Mouse (Mus musculus): Measurements from ENCODE around the gene Kdsr. TPM values are rescaled to one million over a fixed set of nuclear protein-coding genes. Genes with fewer than 3 reads are reported as not detected.
A peak's percentile ranks its signal among the peaks of the same experiment; 100 is the strongest.

The Kdsr gene
- polyA plus RNA-seq, 2 experiments: 1.3 to 4.0 TPM

DNA sequence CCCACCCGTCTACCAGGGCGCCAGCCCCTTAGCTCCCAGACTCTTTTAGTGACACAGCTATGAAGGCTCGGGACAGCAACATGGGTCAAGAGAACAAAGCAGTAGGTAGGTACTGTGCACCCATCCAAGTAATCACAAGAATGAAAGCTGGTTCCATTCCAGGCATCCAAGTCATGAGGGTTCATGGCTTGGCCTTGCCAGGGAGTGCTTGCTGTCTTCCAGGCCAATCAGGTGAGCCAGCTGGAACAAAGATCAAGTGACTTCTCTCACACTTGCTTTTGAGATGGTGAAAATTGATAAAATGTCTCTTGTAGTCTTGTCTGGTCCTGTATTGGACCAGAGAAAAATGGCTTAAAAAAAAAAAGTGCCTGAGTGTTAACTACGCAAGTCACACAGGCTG, 18.8 kb downstream of the Kdsr start:
- DNase-seq (ENCODE audit: low read depth in 3 of 3, low spot score in 3 of 3): no peak
- Histone ChIP-seq H3K9me3 (ENCODE audit: control insufficient read depth, low read length) (no peaks in the 10 kb centered on the region), H3K4me1 (replicated peaks; ENCODE audit: control insufficient read depth in 2 of 2, insufficient read depth in 2 of 2, low read length in 1 of 2) (no peaks in the 10 kb centered on the region), H3K36me3 (replicated peaks; ENCODE audit: control insufficient read depth, insufficient read depth, low read depth) (no peaks in the 10 kb centered on the region), H3K27me3 (ENCODE audit: control insufficient read depth, insufficient read depth, low read length) (no peaks in the 10 kb centered on the region), H3K4me3 (ENCODE audit: insufficient read depth in 1 of 2, low read depth in 2 of 2, low read length in 2 of 2) (no peak overlapping the region), H3K4me2 (ENCODE audit: low read depth) (no peak overlapping the region), H3K27ac (no peak overlapping the region), H3K9ac (replicated peaks) (no peak overlapping the region)
- TF ChIP-seq EP300 (IDR thresholded peaks at IDR 0.05; ENCODE audit: low read depth) (no peak), CTCF (IDR thresholded peaks at IDR 0.05; ENCODE audit: low read depth) (no peak)
- 83% methylated on average over 4 of the region's 4 CpGs for WGBS (ENCODE audit: insufficient replicate concordance)
- ATAC-seq (ENCODE audit: insufficient read depth): no peak

DNA sequence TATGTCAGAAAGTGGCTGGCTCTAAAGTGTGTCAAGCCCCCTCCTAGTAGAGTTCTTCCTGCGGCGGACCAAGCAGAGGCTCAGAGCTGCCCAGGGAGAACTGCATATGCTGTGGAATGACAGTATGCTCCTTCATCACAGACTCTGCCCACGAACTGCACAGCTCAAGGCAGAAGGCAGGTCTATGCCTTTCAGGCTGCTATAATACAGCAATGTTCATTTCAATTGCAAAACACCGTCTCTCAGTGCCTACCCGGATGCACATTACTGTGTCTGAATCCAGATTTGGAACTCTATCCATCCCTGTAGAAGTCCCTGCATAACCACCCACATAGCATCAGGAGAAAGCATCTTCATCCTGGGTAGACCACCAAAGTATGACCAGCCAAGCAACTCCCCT, 19.7 kb downstream of the Kdsr start:
- ATAC-seq (ENCODE audit: insufficient read depth) (no peak), DNase-seq (ENCODE audit: low read depth in 3 of 3, low spot score in 3 of 3) (no peak)
- Histone ChIP-seq H3K4me2 (ENCODE audit: low read depth) (no peak overlapping the region), H3K4me1 (replicated peaks; ENCODE audit: control insufficient read depth in 2 of 2, insufficient read depth in 2 of 2, low read length in 1 of 2) (no peaks in the 10 kb centered on the region), H3K27me3 (ENCODE audit: control insufficient read depth, insufficient read depth, low read length) (no peaks in the 10 kb centered on the region), H3K9ac (replicated peaks) (no peak overlapping the region), H3K4me3 (ENCODE audit: insufficient read depth in 1 of 2, low read depth in 2 of 2, low read length in 2 of 2) (no peak overlapping the region), H3K27ac (no peak overlapping the region), H3K9me3 (ENCODE audit: control insufficient read depth, low read length) (no peaks in the 10 kb centered on the region), H3K36me3 (replicated peaks; ENCODE audit: control insufficient read depth, insufficient read depth, low read depth) (no peaks in the 10 kb centered on the region)
- 74% methylated on average over 5 of the region's 5 CpGs for WGBS (ENCODE audit: insufficient replicate concordance)
- no peak for TF ChIP-seq CTCF (IDR thresholded peaks at IDR 0.05; ENCODE audit: low read depth)
- no peak for TF ChIP-seq EP300 (IDR thresholded peaks at IDR 0.05; ENCODE audit: low read depth)

DNA sequence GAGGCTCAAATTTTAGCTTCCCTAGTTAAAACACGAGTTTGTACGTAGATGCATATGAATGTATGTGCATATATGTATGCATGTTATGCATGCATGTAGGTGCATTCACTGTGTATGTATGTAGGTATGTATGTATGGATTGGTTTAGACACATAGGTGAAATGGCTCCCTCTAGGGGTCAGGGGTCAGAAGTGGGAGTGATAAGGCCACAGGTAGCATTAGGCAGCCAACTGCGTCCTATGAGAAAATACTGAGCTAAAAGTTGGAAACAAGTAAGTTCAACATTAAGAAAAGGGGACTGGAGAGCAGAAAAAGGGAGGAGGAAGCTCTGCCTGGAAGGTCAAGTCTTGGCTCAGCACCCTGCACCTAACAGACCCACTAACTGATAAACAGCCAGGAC, 21.4 kb downstream of the Kdsr start:
- Histone ChIP-seq H3K9me3 (ENCODE audit: control insufficient read depth, low read length) (no peaks in the 10 kb centered on the region), H3K9ac (replicated peaks) (no peak overlapping the region), H3K27me3 (ENCODE audit: control insufficient read depth, insufficient read depth, low read length) (no peaks in the 10 kb centered on the region), H3K4me2 (ENCODE audit: low read depth) (no peak overlapping the region), H3K4me1 (replicated peaks; ENCODE audit: control insufficient read depth in 2 of 2, insufficient read depth in 2 of 2, low read length in 1 of 2) (no peaks in the 10 kb centered on the region), H3K36me3 (replicated peaks; ENCODE audit: control insufficient read depth, insufficient read depth, low read depth) (no peaks in the 10 kb centered on the region), H3K4me3 (ENCODE audit: insufficient read depth in 1 of 2, low read depth in 2 of 2, low read length in 2 of 2) (no peak overlapping the region), H3K27ac (no peak overlapping the region)
- WGBS (ENCODE audit: insufficient replicate concordance): 76% methylated on average over 3 of the region's 3 CpGs
- TF ChIP-seq EP300 (IDR thresholded peaks at IDR 0.05; ENCODE audit: low read depth) (no peak), CTCF (IDR thresholded peaks at IDR 0.05; ENCODE audit: low read depth) (peak; percentile 67)
- DNase-seq (ENCODE audit: low read depth in 3 of 3, low spot score in 3 of 3) (no peak), ATAC-seq (ENCODE audit: insufficient read depth) (no peak)

DNA sequence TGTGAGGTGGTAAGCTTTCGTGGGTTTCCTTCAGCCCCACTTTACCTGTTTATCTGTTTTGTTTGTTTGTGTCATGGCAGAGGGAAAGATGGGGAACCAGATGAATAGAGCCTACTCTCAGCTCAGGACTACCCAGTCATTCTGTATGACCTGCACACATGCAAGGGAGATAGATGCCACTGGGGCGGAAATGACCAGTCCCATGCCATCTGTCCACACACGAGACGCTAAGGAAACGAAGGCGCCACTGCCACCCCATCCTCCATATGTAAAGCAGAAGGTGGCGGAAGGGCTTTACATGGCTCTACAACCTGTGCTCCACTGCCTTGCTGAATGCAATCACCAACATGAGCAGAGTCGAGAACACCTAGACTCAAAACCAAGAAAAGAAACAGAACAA, 23.3 kb downstream of the Kdsr start:
- Histone ChIP-seq H3K36me3 (replicated peaks; ENCODE audit: control insufficient read depth, insufficient read depth, low read depth) (no peaks in the 10 kb centered on the region), H3K27ac (no peak overlapping the region), H3K9me3 (ENCODE audit: control insufficient read depth, low read length) (no peaks in the 10 kb centered on the region), H3K4me2 (ENCODE audit: low read depth) (no peak overlapping the region), H3K27me3 (ENCODE audit: control insufficient read depth, insufficient read depth, low read length) (no peaks in the 10 kb centered on the region), H3K9ac (replicated peaks) (no peak overlapping the region), H3K4me1 (replicated peaks; ENCODE audit: control insufficient read depth in 2 of 2, insufficient read depth in 2 of 2, low read length in 1 of 2) (no peaks in the 10 kb centered on the region), H3K4me3 (ENCODE audit: insufficient read depth in 1 of 2, low read depth in 2 of 2, low read length in 2 of 2) (no peak overlapping the region)
- ATAC-seq (ENCODE audit: insufficient read depth): no peak
- no peak for TF ChIP-seq CTCF (IDR thresholded peaks at IDR 0.05; ENCODE audit: low read depth)
- TF ChIP-seq EP300 (IDR thresholded peaks at IDR 0.05; ENCODE audit: low read depth): no peak
- WGBS (ENCODE audit: insufficient replicate concordance): 83% methylated on average over 8 of the region's 8 CpGs
- no peak for DNase-seq (ENCODE audit: low read depth in 3 of 3, low spot score in 3 of 3)

DNA sequence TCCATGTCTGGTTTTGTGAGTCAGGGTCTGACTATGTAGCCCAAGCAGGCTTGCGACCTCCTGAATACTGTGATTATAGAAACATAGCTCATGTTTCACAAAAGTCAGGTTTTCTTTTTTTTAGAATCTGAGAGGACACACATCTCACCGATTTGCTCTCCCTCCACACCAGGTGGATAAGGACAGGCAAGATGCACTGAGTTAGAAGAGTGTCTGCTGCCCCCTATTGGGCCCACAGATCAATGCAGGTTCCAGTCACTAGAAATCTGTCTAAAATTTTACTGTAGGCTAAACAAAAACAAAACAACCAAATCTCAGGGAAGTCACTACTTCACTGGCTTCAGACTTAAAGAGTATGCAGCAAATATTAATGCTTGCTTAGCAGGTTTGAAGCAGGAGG, 23.9 kb downstream of the Kdsr start:
- TF ChIP-seq EP300 (IDR thresholded peaks at IDR 0.05; ENCODE audit: low read depth) (no peak), CTCF (IDR thresholded peaks at IDR 0.05; ENCODE audit: low read depth) (peak; percentile 66)
- no peak overlapping the region for H3K4me3 ChIP-seq (ENCODE audit: insufficient read depth in 1 of 2, low read depth in 2 of 2, low read length in 2 of 2)
- no peak overlapping the region for H3K27ac ChIP-seq
- no peaks in the 10 kb centered on the region for H3K36me3 ChIP-seq (replicated peaks; ENCODE audit: control insufficient read depth, insufficient read depth, low read depth)
- ATAC-seq (ENCODE audit: insufficient read depth) (no peak), DNase-seq (ENCODE audit: low read depth in 3 of 3, low spot score in 3 of 3) (no peak)
- no peaks in the 10 kb centered on the region for H3K9me3 ChIP-seq (ENCODE audit: control insufficient read depth, low read length)
- 64% methylated on average over 2 of the region's 2 CpGs for WGBS (ENCODE audit: insufficient replicate concordance)
- no peak overlapping the region for H3K9ac ChIP-seq (replicated peaks)
- H3K4me1 ChIP-seq (replicated peaks; ENCODE audit: control insufficient read depth in 2 of 2, insufficient read depth in 2 of 2, low read length in 1 of 2): no peaks in the 10 kb centered on the region
- H3K4me2 ChIP-seq (ENCODE audit: low read depth): no peak overlapping the region
- no peaks in the 10 kb centered on the region for H3K27me3 ChIP-seq (ENCODE audit: control insufficient read depth, insufficient read depth, low read length)
